Mouse (Mus musculus): Measurements from ENCODE around the gene Gpr179. TPM values are rescaled to one million over a fixed set of nuclear protein-coding genes. Genes with fewer than 3 reads are reported as not detected.

Gene Gpr179
- polyA plus RNA-seq (2015; fragmentation: Nextera tagmentation; extraction: Ambion mirVana): 0.19 and 0.25 TPM in 2 replicates

DNA sequence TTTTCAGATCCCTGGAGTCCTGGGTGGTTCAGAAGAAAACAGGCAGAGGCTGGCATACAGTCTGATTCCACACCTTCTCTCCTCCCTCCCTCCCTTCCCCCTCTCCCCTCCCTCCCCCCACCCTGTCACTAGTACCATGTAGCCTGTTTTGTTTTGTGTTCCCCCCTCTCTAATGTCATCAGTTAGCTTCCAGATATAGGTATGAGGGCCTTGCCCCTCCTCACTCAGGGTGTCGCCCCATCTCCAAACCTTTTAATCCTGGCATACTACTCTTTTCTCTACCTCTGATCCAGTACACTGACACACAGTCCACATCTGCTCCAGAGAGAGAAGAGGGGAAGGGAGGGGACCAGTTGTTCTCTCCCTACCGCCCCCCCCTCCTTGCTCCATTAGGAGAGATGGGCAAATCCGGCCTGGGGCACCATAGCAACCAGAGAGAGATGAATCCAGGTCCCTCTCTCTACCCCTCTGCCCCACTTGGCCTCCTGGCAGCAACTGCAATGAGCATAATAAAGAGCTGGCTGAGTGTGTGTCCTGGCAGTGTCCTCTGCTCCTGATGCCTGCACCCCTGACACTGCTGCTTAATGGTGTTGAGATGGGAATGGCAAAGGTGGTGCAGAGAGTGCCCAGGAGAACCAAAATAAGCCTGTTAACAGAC lies at the start of gene Gpr179:
Gene Gpr179, minus strand, starts transcription at position 51 of the 658 bp plus-strand sequence.
- no peak for ATAC-seq
- H3K9ac ChIP-seq: peak within 1 kb of the TSS; percentile 31; the same call in 1 of the 2 replicates
- peaks cover 30% of the 10 kb centered on the region for H3K4me1 ChIP-seq
- no peak within 1 kb of the TSS for H3K4me3 ChIP-seq
- H3K4me2 ChIP-seq: no peak within 1 kb of the TSS
- H3K27ac ChIP-seq: peak within 1 kb of the TSS; percentile 25; the same call in 1 of the 2 replicates
- H3K36me3 ChIP-seq (ENCODE audit: poor library complexity, severe bottlenecking): no peaks in the 10 kb centered on the region
- WGBS: 60% methylated on average over 3 of the region's 3 CpGs
- H3K9me3 ChIP-seq (replicated peaks): no peaks in the 10 kb centered on the region
- H3K27me3 ChIP-seq: no peaks in the 10 kb centered on the region

DNA sequence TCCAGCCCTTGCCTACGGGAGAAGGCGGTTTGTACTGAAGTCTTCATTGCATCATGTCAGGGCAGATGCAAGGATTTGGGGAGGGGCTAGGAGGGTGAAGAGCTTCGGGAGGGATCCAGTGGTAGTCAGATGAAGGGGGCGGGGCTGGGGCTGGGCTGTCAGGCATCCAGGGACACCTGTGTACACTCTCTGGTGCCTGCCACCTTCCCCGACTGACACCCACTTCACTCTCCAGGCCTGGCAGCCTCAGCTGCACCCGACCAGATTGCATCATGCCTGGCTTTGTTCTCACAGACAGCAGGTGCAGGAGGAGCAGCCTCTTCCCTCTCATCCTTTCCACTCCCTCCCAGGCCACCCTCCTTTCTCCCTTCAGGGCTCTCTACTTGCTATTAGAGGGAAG lies 49.2 kb upstream of the Gpr179 start:
- WGBS: 7% methylated on average over 6 of the region's 6 CpGs
- H3K4me1 ChIP-seq: peaks cover 36% of the 10 kb centered on the region
- peak overlapping the region; percentile 67 for H3K4me2 ChIP-seq
- peaks cover 14% of the 10 kb centered on the region for H3K27me3 ChIP-seq
- peak; percentile 54 for ATAC-seq
- no peak overlapping the region for H3K4me3 ChIP-seq
- peak overlapping the region; percentile 75 for H3K27ac ChIP-seq
- peaks cover 12% of the 10 kb centered on the region for H3K36me3 ChIP-seq (ENCODE audit: poor library complexity, severe bottlenecking)
- H3K9ac ChIP-seq: peak overlapping the region; percentile 37
- H3K9me3 ChIP-seq (replicated peaks): no peaks in the 10 kb centered on the region

DNA sequence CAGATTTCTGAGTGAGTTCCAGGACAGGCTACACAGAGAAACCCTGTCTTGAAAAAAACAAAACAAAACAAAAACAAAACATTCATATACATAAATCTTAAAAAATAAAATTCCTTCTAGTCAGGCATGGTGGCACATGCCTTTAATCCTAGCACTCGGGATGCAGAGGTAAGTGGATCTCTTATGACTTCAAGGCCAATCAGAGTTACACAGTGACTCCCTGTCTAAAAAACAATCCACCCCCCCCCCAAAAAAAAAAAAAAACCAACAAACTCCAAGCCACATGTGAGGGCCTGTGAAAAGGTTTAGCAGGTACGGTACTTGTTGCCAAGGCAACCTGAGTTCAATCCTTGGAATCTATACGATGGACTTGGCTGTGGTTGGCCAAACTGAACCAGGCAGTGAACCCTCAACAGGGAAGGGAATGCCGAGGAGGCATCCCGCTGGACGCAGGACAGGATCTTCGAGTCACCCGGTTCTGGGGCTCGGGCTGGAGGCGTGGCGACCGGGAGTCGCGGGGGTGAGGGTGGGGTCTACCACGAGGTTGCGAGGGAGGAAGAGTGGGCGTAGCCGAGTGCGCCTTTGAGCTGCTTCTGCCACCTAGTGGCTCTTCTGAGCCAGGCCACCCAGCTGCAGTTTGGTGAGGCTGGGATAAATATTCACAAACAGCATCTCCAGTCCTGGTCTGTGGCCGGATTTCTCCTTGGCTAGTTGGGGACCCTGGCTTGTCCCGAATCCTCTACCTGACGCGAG lies 48.3 kb upstream of the Gpr179 start:
- Histone ChIP-seq H3K4me2 (peak overlapping the region; percentile 67), H3K9me3 (replicated peaks) (no peaks in the 10 kb centered on the region), H3K4me1 (peaks cover 26% of the 10 kb centered on the region), H3K36me3 (ENCODE audit: poor library complexity, severe bottlenecking) (peaks cover 21% of the 10 kb centered on the region), H3K27ac (no peak overlapping the region), H3K9ac (peak overlapping the region; percentile 37), H3K4me3 (peak overlapping the region; percentile 32), H3K27me3 (peaks cover 5% of the 10 kb centered on the region; the same call in 1 of the 2 replicates)
- ATAC-seq: peak; percentile 58
- 5% methylated on average over 23 of the region's 23 CpGs for WGBS

DNA sequence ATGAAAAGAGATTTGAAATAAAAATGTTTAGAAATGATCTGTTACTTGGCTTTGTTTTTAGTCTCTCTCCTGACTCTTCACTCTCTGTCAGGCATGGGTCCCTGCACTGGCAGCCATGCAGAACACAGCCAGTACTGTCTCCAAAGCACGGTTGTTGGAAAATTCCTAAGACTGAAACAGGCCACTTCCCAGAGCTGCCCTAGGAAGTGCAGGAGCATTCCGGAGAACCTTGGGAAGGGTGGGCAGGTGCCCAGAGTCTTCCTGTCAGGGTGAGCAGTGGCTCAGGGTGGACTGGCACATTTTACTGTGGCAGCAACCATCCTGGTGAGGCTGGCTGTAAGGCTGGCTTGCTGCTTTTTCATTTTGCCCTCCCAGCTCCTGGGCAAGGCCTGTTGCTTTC lies 46.6 kb upstream of the Gpr179 start:
- no peak for ATAC-seq
- H3K27ac ChIP-seq: no peak overlapping the region; the same call in 1 of the 2 replicates
- H3K9ac ChIP-seq: no peak overlapping the region
- 84% methylated on average over 2 of the region's 2 CpGs for WGBS
- peaks cover 17% of the 10 kb centered on the region for H3K4me1 ChIP-seq
- peaks cover 37% of the 10 kb centered on the region for H3K36me3 ChIP-seq (ENCODE audit: poor library complexity, severe bottlenecking)
- H3K9me3 ChIP-seq (replicated peaks): no peaks in the 10 kb centered on the region
- H3K27me3 ChIP-seq: peaks cover 5% of the 10 kb centered on the region; the same call in 1 of the 2 replicates
- no peak overlapping the region for H3K4me2 ChIP-seq
- no peak overlapping the region for H3K4me3 ChIP-seq

DNA sequence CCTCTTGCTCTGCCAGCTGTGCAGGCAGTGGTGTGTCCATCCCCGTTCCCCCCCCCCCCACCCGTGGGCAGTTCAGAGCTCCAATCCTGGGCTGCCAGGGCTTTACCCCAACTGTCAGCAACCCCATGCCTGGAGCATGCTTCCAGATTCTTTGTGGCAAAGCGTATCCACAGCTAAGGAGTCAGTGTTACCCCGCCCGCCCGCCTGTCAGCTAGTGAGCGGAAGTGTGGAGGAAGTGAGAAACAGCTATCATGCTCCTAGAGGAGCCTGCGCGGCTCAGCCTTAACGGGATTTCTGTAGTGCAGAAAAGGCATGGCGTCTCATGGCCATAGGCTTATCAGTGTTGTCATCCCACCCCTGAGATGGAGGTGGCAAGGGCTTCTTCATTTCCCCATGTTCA lies 42.3 kb upstream of the Gpr179 start:
- peaks cover 10% of the 10 kb centered on the region; the same call in 1 of the 2 replicates for H3K4me1 ChIP-seq
- H3K9me3 ChIP-seq (replicated peaks): 0 out of 2 replicates have a peak, but pooled peaks cover 2% of the 10 kb centered on the region
- H3K4me2 ChIP-seq: no peak overlapping the region
- WGBS: 89% methylated on average over 11 of the region's 11 CpGs
- no peak overlapping the region for H3K9ac ChIP-seq
- ATAC-seq: no peak
- no peak overlapping the region for H3K27ac ChIP-seq
- peaks cover 77% of the 10 kb centered on the region for H3K36me3 ChIP-seq (ENCODE audit: poor library complexity, severe bottlenecking)
- H3K4me3 ChIP-seq: no peak overlapping the region
- H3K27me3 ChIP-seq: no peaks in the 10 kb centered on the region

DNA sequence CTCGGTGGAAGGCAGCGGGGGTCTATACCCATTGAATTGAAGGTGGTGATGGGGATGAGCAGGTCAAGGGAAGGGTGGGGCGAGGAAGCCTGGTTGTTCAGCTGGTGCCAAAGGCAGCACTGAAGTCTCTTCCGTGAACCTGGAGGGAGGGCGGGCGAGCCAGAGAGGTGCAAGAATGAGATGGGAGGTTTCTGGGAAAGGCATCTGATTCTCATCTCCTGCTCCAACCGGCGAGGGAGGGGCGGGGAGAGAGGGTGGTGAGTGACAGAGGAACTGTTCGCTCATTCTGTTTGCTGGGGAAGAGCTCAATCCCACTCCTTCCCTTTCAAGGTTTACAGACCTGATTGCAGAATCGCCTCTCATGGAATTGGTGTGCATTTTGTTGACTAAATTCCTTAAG lies 41.8 kb upstream of the Gpr179 start:
- peaks cover 10% of the 10 kb centered on the region; the same call in 1 of the 2 replicates for H3K4me1 ChIP-seq
- 82% methylated on average over 11 of the region's 11 CpGs for WGBS
- H3K4me2 ChIP-seq: no peak overlapping the region
- ATAC-seq: no peak
- H3K9ac ChIP-seq: no peak overlapping the region
- 0 out of 2 replicates have a peak, but pooled peaks cover 2% of the 10 kb centered on the region for H3K9me3 ChIP-seq (replicated peaks)
- no peaks in the 10 kb centered on the region for H3K27me3 ChIP-seq
- peaks cover 81% of the 10 kb centered on the region for H3K36me3 ChIP-seq (ENCODE audit: poor library complexity, severe bottlenecking)
- H3K4me3 ChIP-seq: no peak overlapping the region
- H3K27ac ChIP-seq: no peak overlapping the region

DNA sequence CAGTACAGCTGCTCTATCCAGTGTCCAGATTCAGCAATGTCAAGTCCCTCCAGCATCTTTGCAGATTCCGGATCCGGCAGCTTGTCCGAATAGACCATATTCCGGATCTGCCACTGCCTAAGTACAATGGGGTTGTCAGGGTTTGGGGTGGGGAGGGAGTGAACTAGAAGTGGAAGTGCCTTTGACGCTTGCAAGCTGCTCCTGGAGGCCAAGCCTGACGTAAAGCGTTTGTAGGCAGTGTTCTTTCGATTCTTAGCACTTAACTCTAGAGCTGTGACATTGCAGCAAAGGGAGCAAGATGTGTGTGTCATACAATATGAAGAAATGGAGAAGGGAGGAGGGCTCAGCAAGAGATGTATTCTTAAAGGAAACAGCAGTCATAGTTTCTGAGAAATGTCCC lies 37.2 kb upstream of the Gpr179 start:
- no peak overlapping the region for H3K27ac ChIP-seq
- H3K9ac ChIP-seq: no peak overlapping the region
- H3K36me3 ChIP-seq (ENCODE audit: poor library complexity, severe bottlenecking): peaks cover 78% of the 10 kb centered on the region
- no peak overlapping the region for H3K4me2 ChIP-seq
- H3K4me1 ChIP-seq: peaks cover 10% of the 10 kb centered on the region; the same call in 1 of the 2 replicates
- no peaks in the 10 kb centered on the region for H3K27me3 ChIP-seq
- H3K4me3 ChIP-seq: no peak overlapping the region
- 0 out of 2 replicates have a peak, but pooled peaks cover 2% of the 10 kb centered on the region for H3K9me3 ChIP-seq (replicated peaks)
- no peak for ATAC-seq
- 88% methylated on average over 8 of the region's 8 CpGs for WGBS

DNA sequence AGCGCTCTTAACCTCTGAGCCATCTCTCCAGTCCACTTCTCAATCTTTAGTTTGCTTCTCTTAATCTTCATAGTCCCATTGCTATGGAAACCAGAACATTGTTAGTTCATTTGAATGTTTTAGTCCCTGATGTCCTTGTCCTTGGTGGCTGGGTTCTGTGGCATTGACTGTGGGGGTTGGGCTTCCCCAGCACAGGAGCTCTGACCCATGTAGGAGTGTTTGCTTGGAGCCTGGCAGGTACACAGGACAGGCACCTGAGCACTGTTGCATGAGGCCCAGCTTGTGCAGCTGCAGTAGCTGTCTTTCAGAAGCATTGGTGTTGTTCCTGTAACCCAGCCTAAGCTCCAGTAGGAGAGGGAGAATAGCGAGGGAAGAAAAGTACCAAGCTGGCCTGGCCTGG lies 35.9 kb upstream of the Gpr179 start:
- Histone ChIP-seq H3K27me3 (no peaks in the 10 kb centered on the region), H3K4me1 (peaks cover 10% of the 10 kb centered on the region; the same call in 1 of the 2 replicates), H3K9me3 (replicated peaks) (0 out of 2 replicates have a peak, but pooled peaks cover 2% of the 10 kb centered on the region), H3K4me2 (no peak overlapping the region), H3K27ac (no peak overlapping the region), H3K9ac (no peak overlapping the region), H3K4me3 (no peak overlapping the region), H3K36me3 (ENCODE audit: poor library complexity, severe bottlenecking) (peaks cover 76% of the 10 kb centered on the region)
- no peak for ATAC-seq
- 91% methylated on average over 2 of the region's 2 CpGs for WGBS

DNA sequence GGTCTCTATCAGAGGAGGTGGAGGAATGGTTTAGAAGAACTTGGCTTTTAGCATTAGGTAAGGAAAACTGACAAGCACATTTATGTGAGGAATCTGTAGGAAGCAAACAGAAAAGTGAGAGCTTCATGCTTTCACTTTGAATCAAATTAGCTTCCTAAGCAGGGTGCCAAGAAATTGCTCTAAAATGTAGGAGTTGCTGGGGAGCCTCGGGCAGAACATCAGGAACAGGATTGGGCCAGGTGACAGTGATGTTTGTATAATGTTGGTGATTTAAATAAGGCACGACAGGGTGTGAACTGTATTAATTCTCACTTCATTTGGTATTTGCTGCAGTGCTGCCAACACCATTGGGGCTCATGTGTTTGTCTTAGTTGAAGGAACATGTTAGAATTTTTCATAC lies 31.9 kb upstream of the Gpr179 start:
- no peak overlapping the region for H3K27ac ChIP-seq
- WGBS: 63% methylated on average over 2 of the region's 2 CpGs
- ATAC-seq: peak; percentile 36; the same call in 1 of the 2 replicates

DNA sequence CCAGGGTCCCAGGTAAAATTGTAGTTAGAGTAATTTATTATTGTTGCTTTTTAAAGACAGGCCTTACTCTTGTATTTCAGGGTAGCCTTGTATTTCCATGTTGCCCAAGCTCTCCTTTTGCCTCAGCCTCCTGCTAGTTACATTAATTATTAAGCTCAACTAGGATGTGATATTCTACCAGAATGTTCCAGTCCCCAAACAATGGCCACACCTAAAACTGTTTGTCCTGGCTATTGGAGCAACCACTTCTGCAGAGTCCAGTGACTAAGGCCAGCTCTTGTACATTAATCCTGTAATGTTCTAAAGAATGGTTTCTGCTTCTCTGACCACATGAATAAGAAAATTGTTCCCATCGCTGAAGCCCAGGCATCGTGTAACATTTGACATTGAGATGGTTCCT lies 31.1 kb upstream of the Gpr179 start:
- Histone ChIP-seq H3K27ac (no peak overlapping the region), H3K4me3 (no peak overlapping the region), H3K9me3 (replicated peaks) (no peaks in the 10 kb centered on the region), H3K4me2 (no peak overlapping the region), H3K9ac (no peak overlapping the region), H3K4me1 (no peaks in the 10 kb centered on the region; the same call in 1 of the 2 replicates), H3K27me3 (no peaks in the 10 kb centered on the region), H3K36me3 (ENCODE audit: poor library complexity, severe bottlenecking) (peaks cover 67% of the 10 kb centered on the region)
- no peak for ATAC-seq
- WGBS: 94% methylated on average over 2 of the region's 2 CpGs

More for the DNA sequence above, 31.9 kb upstream of the Gpr179 start:
- no peaks in the 10 kb centered on the region; the same call in 1 of the 2 replicates for H3K4me1 ChIP-seq
- no peaks in the 10 kb centered on the region for H3K27me3 ChIP-seq
- H3K4me2 ChIP-seq: no peak overlapping the region
- H3K4me3 ChIP-seq: no peak overlapping the region
- H3K9me3 ChIP-seq (replicated peaks): no peaks in the 10 kb centered on the region
- H3K9ac ChIP-seq: no peak overlapping the region
- H3K36me3 ChIP-seq (ENCODE audit: poor library complexity, severe bottlenecking): peaks cover 65% of the 10 kb centered on the region

DNA sequence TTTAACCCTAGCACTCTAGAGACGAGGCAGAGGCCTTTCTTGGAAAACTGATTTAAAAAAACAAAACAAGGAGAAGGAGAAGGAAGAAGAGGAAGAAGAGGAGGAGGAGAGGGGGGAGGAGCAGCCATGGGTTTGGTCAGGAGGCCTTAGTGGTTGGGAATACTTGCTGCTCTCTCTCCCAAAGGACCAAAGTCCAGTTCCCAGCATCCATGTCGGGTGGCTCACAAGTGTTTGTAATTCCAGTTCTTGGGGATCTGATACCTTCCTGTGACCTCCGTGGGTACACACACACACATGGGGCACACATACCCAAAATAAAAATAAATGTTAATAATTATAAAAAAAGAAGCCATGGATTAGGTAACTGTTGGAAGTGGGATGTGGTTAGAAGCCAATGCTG lies 28.2 kb upstream of the Gpr179 start:
- no peak overlapping the region for H3K4me2 ChIP-seq
- H3K27me3 ChIP-seq: no peaks in the 10 kb centered on the region
- WGBS: 82% methylated on average over 3 of the region's 3 CpGs
- H3K9me3 ChIP-seq (replicated peaks): no peaks in the 10 kb centered on the region
- H3K4me3 ChIP-seq: no peak overlapping the region
- no peak for ATAC-seq
- no peak overlapping the region for H3K9ac ChIP-seq
- H3K36me3 ChIP-seq (ENCODE audit: poor library complexity, severe bottlenecking): peaks cover 74% of the 10 kb centered on the region
- no peaks in the 10 kb centered on the region; the same call in 1 of the 2 replicates for H3K4me1 ChIP-seq
- no peak overlapping the region for H3K27ac ChIP-seq

DNA sequence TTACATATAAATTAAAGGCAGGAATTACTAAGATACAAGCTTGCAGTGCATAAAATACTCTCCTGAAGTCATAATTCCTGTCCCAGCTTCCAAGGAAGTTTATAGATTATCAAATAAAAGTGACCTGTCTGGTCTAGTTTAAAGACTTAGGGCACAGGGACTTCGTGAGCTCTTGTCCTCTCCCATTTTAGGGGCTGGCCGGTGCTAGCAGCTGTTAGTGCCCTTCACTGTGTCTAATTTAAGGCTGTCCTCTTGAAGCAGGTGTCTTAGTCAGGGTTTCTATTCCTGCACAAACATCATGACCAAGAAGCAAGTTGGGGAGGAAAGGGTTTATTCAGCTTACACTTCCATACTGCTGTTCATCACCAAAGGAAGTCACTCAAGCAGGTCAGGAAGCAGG lies 21.5 kb upstream of the Gpr179 start:
- Histone ChIP-seq H3K4me3 (no peak overlapping the region), H3K4me1 (peaks cover 10% of the 10 kb centered on the region), H3K36me3 (ENCODE audit: poor library complexity, severe bottlenecking) (peaks cover 45% of the 10 kb centered on the region), H3K9ac (no peak overlapping the region), H3K27me3 (no peaks in the 10 kb centered on the region), H3K27ac (no peak overlapping the region), H3K9me3 (replicated peaks) (no peaks in the 10 kb centered on the region), H3K4me2 (no peak overlapping the region)
- no peak for ATAC-seq
- 87% methylated on average over 2 of the region's 2 CpGs for WGBS
